Mouse (Mus musculus) lung, postnatal 0 days (tissue): Measurements from ENCODE around the gene Snapc3. TPM values are rescaled to one million over a fixed set of nuclear protein-coding genes. Genes with fewer than 3 reads are reported as not detected.

ENCODE experiments used
- ATAC-seq: fragments of 200-750 bp; cut with Nextera tagmentation; 2 replicates; pipeline ENCODE4 v1.8.0; 2017; ENCODE audit warnings: moderate library complexity
- DNase-seq: peaks from one replicate; pipeline ENCODE4 v3.0.0-alpha.2; 2016; ENCODE audit warnings: low spot score
- H3K27ac ChIP-seq: fragments of 300-500 bp; sonication (generic); 2 replicates; pipeline ENCODE4 v1.5.1; 2014; ENCODE audit warnings: antibody characterized with exemption, mild to moderate bottlenecking, low read length, mixed read lengths
- H3K27me3 ChIP-seq: fragments of 300-500 bp; sonication (generic); replicated peaks from 2 replicates; pipeline ENCODE4 v1.6.1; 2014; ENCODE audit warnings: low read length, mixed read lengths; ENCODE audit not compliant: insufficient read depth
- H3K36me3 ChIP-seq: fragments of 300-500 bp; sonication (generic); 2 replicates; pipeline ENCODE4 v1.6.1; 2014; ENCODE audit warnings: low read length, mixed read lengths; ENCODE audit not compliant: insufficient read depth
- H3K4me1 ChIP-seq: fragments of 300-500 bp; sonication (generic); 2 replicates; pipeline ENCODE4 v1.6.1; 2014; ENCODE audit warnings: antibody characterized with exemption, low read depth, low read length, mixed read lengths; ENCODE audit not compliant: insufficient read depth
- H3K4me2 ChIP-seq: fragments of 300-500 bp; sonication (generic); replicated peaks from 2 replicates; pipeline ENCODE4 v1.6.1; 2014; ENCODE audit warnings: low read depth, mild to moderate bottlenecking, low read length, moderate library complexity, mixed read lengths
- H3K4me3 ChIP-seq: fragments of 300-500 bp; sonication (generic); 2 replicates; pipeline ENCODE4 v1.5.1; 2014; ENCODE audit warnings: low read depth, low read length
- H3K9ac ChIP-seq: fragments of 300-500 bp; sonication (generic); replicated peaks from 2 replicates; pipeline ENCODE4 v1.6.1; 2014; ENCODE audit warnings: low read depth, mild to moderate bottlenecking
- H3K9me3 ChIP-seq: fragments of 300-500 bp; sonication (generic); 2 replicates; pipeline ENCODE4 v1.6.1; 2016; ENCODE audit warnings: low read length, mixed read lengths
- CTCF ChIP-seq: IDR thresholded peaks from 2 replicates; pipeline ENCODE4 v1.5.1; 2016; ENCODE audit warnings: antibody characterized with exemption, mild to moderate bottlenecking
- EP300 ChIP-seq: IDR thresholded peaks from 2 replicates; pipeline ENCODE4 v1.6.1; 2016; ENCODE audit warnings: antibody characterized with exemption, mild to moderate bottlenecking, control low read depth
- WGBS: fragments of 180-500 bp; shearing (Covaris S2); extraction: QIAGEN DNeasy Blood & Tissue Kit; methylation state at CpG from one replicate; pipeline ENCODE4 v1.1.7; 2014; 5-methylcytosine and 5-hydroxymethylcytosine counted together
- polyA plus RNA-seq: library from polyadenylated mRNA; unstranded; fragments of >200 nt; fragmentation: Nextera tagmentation; extraction: Ambion mirVana; gene quantifications from 2 replicates; pipeline ENCODE4 v1.2.1, GENCODE M21; 2015

Snapc3 gene
- polyA plus RNA-seq, 1 experiment from 2014 or later = 21.5 TPM

GRCm38 (mm10) chr4:83380266-83380665 lies 37.3 kb upstream of the Snapc3 start:
- Histone ChIP-seq H3K27ac (no peak overlapping the region), H3K4me3 (no peak overlapping the region), H3K36me3 (no peaks in the 10 kb centered on the region), H3K4me2 (no peak overlapping the region), H3K9me3 (no peaks in the 10 kb centered on the region), H3K27me3 (no peaks in the 10 kb centered on the region), H3K9ac (no peak overlapping the region), H3K4me1 (no peaks in the 10 kb centered on the region)
- no peak for TF ChIP-seq EP300
- TF ChIP-seq CTCF = no peak
- DNase-seq = no peak
- ATAC-seq = no peak
- 59% methylated on average over 4 of the region's 4 CpGs for WGBS

DNA sequence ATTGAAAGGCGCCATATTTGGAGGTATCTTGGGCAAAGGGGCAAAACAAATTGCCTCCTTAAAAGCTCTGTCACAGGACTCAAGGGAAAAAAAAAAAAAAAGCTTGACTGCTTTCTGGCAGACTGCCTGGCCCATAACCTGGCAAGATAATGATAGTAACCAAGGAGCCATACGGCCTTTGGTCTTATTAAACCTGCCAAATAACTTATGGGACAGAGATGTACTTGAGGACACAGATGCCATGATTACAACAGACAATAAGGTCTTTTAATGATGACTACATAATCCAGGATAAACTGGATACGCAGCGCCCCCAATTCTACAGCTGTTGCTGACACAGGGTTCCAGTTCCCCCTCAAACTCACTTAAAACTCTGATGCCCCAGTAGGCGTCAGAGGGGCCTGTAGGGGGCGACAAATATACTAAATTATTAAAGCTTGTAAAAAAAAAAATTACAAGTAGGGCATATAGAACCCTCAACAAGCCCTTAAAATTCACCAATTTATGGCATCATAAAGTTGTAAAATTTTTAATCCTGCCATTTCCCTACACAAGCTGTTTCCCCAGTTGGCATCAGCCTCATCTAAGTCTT lies 33.5 kb upstream of the Snapc3 start:
- Histone ChIP-seq H3K4me1 (no peaks in the 10 kb centered on the region), H3K4me2 (no peak overlapping the region), H3K36me3 (no peaks in the 10 kb centered on the region), H3K4me3 (no peak overlapping the region), H3K9me3 (no peaks in the 10 kb centered on the region), H3K9ac (no peak overlapping the region), H3K27me3 (no peaks in the 10 kb centered on the region), H3K27ac (no peak overlapping the region)
- ATAC-seq = no peak
- TF ChIP-seq CTCF (peak; percentile 47; the same call in 1 of the 2 replicates), EP300 (no peak)
- 56% methylated on average over 6 of the region's 6 CpGs for WGBS
- DNase-seq = peak; percentile 52

DNA sequence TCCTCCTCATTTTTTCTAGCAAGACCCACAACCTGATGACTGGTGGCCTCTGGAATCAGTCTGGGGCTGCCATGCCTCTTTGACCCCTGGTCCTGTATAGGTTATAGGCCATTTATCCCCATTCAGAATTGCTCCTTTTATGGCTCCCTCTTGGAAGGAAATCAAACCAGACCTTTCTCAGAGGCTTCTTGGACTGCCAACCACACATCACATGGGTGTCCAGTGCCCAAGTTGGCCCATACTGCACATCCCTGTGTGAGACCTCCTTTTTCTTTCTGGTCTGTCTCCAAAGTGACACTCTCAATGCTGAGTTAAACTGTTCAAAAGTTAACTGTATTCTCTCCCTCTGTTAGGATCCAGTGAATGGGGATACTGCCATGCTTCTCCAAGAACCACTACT lies 32.4 kb upstream of the Snapc3 start:
- no peak overlapping the region for H3K27ac ChIP-seq
- ATAC-seq (no peak), DNase-seq (no peak)
- no peak overlapping the region for H3K9ac ChIP-seq
- H3K4me1 ChIP-seq = no peaks in the 10 kb centered on the region
- H3K4me3 ChIP-seq = no peak overlapping the region
- no peak overlapping the region for H3K4me2 ChIP-seq
- no peak for TF ChIP-seq EP300
- no peak for TF ChIP-seq CTCF
- H3K27me3 ChIP-seq = no peaks in the 10 kb centered on the region
- no peaks in the 10 kb centered on the region for H3K9me3 ChIP-seq
- no peaks in the 10 kb centered on the region for H3K36me3 ChIP-seq

GRCm38 (mm10) chr4:83390551-83390950 lies 27.0 kb upstream of the Snapc3 start:
- DNase-seq (no peak), ATAC-seq (no peak)
- Histone ChIP-seq H3K27me3 (no peaks in the 10 kb centered on the region), H3K27ac (no peak overlapping the region), H3K4me1 (no peaks in the 10 kb centered on the region), H3K36me3 (no peaks in the 10 kb centered on the region), H3K4me2 (no peak overlapping the region), H3K9ac (no peak overlapping the region), H3K4me3 (no peak overlapping the region), H3K9me3 (no peaks in the 10 kb centered on the region)
- 24% methylated on average over 2 of the region's 2 CpGs for WGBS
- TF ChIP-seq EP300 (no peak), CTCF (no peak)

GRCm38 (mm10) chr4:83391956-83392355 lies 25.6 kb upstream of the Snapc3 start:
- H3K4me3 ChIP-seq = no peak overlapping the region
- no peaks in the 10 kb centered on the region for H3K4me1 ChIP-seq
- H3K27ac ChIP-seq = no peak overlapping the region
- no peaks in the 10 kb centered on the region for H3K9me3 ChIP-seq
- DNase-seq = no peak
- no peak for ATAC-seq
- H3K9ac ChIP-seq = no peak overlapping the region
- WGBS = 28% methylated on average over 3 of the region's 3 CpGs
- H3K27me3 ChIP-seq = no peaks in the 10 kb centered on the region
- no peaks in the 10 kb centered on the region for H3K36me3 ChIP-seq
- TF ChIP-seq EP300 (no peak), CTCF (no peak)
- no peak overlapping the region for H3K4me2 ChIP-seq

- Histone ChIP-seq H3K9me3 (no peaks in the 10 kb centered on the region), H3K4me1 (no peaks in the 10 kb centered on the region), H3K27ac (no peak overlapping the region), H3K4me3 (no peak overlapping the region), H3K4me2 (no peak overlapping the region), H3K36me3 (no peaks in the 10 kb centered on the region), H3K27me3 (no peaks in the 10 kb centered on the region), H3K9ac (no peak overlapping the region)
- 75% methylated on average over 1 of the region's 1 CpGs for WGBS
- DNase-seq (no peak), ATAC-seq (no peak)
- TF ChIP-seq EP300 = no peak
- TF ChIP-seq CTCF = no peak
Measured at GRCm38 (mm10) chr4:83393733-83394132, 23.8 kb upstream of the Snapc3 start.

GRCm38 (mm10) chr4:83396346-83396745 lies 21.2 kb upstream of the Snapc3 start:
- peak; percentile 47 for DNase-seq
- no peak overlapping the region for H3K27ac ChIP-seq
- H3K9me3 ChIP-seq = no peaks in the 10 kb centered on the region
- no peak overlapping the region for H3K4me3 ChIP-seq
- TF ChIP-seq CTCF = no peak
- no peaks in the 10 kb centered on the region for H3K36me3 ChIP-seq
- WGBS = 83% methylated on average over 4 of the region's 4 CpGs
- no peak overlapping the region for H3K9ac ChIP-seq
- H3K4me2 ChIP-seq = no peak overlapping the region
- H3K27me3 ChIP-seq = no peaks in the 10 kb centered on the region
- peak; percentile 43 for ATAC-seq
- H3K4me1 ChIP-seq = no peaks in the 10 kb centered on the region
